Mouse (Mus musculus): ENCODE measurements around the gene Gm37240. TPM values are rescaled to one million over a fixed set of nuclear protein-coding genes. Genes with fewer than 3 reads are reported as not detected.

Gm37240 gene
- polyA plus RNA-seq, 1 experiment from 2014 or later = 13.4 TPM

DNA sequence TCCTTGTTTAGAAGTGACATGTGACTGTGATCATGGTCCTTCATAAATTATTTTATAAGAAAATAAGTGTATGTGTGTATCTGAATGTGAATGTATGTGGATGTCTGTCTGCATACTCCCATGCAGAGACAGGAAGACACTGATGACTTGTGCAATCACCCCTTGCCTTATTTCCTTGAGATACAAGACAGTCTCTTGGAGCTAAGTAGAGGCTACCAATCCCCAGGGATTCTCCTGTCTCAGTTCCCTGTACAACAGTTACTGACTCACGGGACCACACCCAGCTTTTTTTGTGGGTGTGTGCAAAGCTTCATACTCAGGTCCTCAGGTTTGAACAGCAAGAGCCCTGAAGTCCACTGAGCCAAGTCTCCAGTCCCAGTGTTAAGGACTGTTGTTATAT is 964.1 kb downstream of the Gm37240 start:
- WGBS = 63% methylated on average over 1 of the region's 1 CpGs
- no peak overlapping the region for H3K9ac ChIP-seq (ENCODE audit: low read depth, low read length)
- no peaks in the 10 kb centered on the region for H3K9me3 ChIP-seq (ENCODE audit: control insufficient read depth, low read length)
- H3K4me2 ChIP-seq (ENCODE audit: low read depth, low read length) = no peak overlapping the region
- DNase-seq (ENCODE audit: low spot score) = no peak
- H3K27ac ChIP-seq (replicated peaks; ENCODE audit: low read depth, low read length) = no peak overlapping the region
- H3K4me3 ChIP-seq (ENCODE audit: low read depth, low read length) = no peak overlapping the region
- H3K36me3 ChIP-seq (ENCODE audit: control insufficient read depth, insufficient read depth, low read length) = no peaks in the 10 kb centered on the region
- no peaks in the 10 kb centered on the region for H3K27me3 ChIP-seq (replicated peaks; ENCODE audit: control insufficient read depth, insufficient read depth, low read length)
- no peaks in the 10 kb centered on the region for H3K4me1 ChIP-seq (ENCODE audit: control insufficient read depth, insufficient read depth, low read length)
- ATAC-seq (ENCODE audit: low read depth) = no peak

DNA sequence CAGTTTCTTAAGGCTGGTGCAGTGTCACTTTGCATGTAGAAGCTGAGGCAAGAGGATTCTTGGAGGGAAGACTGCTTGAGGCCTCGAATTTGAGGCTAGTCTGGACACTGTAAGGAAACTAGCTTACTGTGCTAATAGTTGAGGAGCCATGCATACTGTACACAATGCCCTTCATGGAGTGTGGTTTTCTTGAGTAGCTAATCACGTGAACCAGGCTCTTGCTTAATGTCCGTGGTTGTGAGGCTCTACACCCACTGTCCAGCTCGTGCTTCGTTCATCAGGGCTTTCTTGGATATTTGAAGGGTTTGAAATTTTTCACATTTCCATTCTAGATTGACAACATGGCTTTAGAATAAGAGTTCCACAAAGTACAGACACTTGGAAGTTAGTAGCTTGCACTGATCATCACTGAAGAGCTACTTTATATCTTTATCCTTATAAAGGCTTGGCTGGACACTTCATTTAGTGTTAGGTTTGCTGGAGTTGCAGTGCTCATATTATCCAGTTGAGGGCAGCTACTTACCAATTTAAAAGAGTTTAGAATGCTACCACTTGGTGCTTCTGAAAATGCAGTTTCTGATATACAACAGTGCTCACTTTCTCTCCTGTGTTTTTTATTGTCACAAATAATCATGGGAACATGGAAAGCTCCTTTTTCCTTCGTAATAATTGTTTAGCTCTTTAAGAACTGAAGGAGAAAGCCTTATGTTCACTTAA is 965.5 kb downstream of the Gm37240 start:
- H3K27ac ChIP-seq (replicated peaks; ENCODE audit: low read depth, low read length) = no peak overlapping the region
- H3K9me3 ChIP-seq (ENCODE audit: control insufficient read depth, low read length) = no peaks in the 10 kb centered on the region
- no peaks in the 10 kb centered on the region for H3K27me3 ChIP-seq (replicated peaks; ENCODE audit: control insufficient read depth, insufficient read depth, low read length)
- WGBS = 75% methylated on average over 6 of the region's 6 CpGs
- ATAC-seq (ENCODE audit: low read depth) (no peak), DNase-seq (ENCODE audit: low spot score) (peak; percentile 71)
- H3K9ac ChIP-seq (ENCODE audit: low read depth, low read length) = no peak overlapping the region; the same call in 1 of the 2 replicates
- H3K4me2 ChIP-seq (ENCODE audit: low read depth, low read length) = no peak overlapping the region
- H3K4me3 ChIP-seq (ENCODE audit: low read depth, low read length) = no peak overlapping the region
- no peaks in the 10 kb centered on the region for H3K4me1 ChIP-seq (ENCODE audit: control insufficient read depth, insufficient read depth, low read length)
- H3K36me3 ChIP-seq (ENCODE audit: control insufficient read depth, insufficient read depth, low read length) = no peaks in the 10 kb centered on the region

DNA sequence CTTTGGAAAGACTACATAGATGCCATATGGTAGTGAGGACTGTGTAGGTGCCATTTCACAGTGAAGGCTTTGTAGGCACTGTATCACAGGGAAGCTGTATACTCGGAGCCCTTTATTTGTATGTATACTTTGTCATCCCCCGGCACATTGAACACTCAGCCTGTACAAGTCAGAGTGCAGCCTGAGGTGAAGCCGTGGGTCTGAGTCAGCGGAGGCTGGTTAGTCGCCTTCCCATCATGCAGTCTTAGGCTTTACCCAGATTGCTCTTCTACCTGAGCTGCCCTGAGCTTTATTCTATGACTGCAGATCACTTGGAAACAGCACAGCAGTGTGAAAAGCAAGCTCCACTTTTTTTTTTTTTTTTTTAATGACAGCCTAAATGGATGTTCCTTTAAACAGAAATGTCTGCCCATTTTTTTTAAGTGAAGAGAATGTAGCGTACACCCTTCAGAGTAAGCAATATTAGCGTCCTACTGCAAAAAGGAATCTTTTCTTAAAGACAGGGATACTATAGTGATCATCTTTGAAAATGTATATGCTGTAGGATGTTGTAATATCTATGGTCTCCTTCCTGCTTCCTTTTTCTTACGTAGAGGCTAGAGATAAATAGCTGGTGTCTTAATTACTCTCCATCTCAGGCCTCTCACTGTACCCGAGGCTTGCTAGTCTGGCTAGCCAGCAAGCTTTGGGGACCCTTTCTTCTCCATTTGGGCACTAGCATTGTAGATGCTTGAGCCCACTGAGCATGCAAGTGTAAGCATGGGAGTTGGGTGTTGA is 969.2 kb downstream of the Gm37240 start:
- DNase-seq (ENCODE audit: low spot score) = no peak
- Histone ChIP-seq H3K27ac (replicated peaks; ENCODE audit: low read depth, low read length) (no peak overlapping the region), H3K4me3 (ENCODE audit: low read depth, low read length) (no peak overlapping the region), H3K36me3 (ENCODE audit: control insufficient read depth, insufficient read depth, low read length) (no peaks in the 10 kb centered on the region), H3K27me3 (replicated peaks; ENCODE audit: control insufficient read depth, insufficient read depth, low read length) (no peaks in the 10 kb centered on the region), H3K4me1 (ENCODE audit: control insufficient read depth, insufficient read depth, low read length) (no peaks in the 10 kb centered on the region), H3K4me2 (ENCODE audit: low read depth, low read length) (no peak overlapping the region), H3K9me3 (ENCODE audit: control insufficient read depth, low read length) (no peaks in the 10 kb centered on the region), H3K9ac (ENCODE audit: low read depth, low read length) (no peak overlapping the region)
- WGBS = 81% methylated on average over 9 of the region's 9 CpGs
- no peak for ATAC-seq (ENCODE audit: low read depth)

DNA sequence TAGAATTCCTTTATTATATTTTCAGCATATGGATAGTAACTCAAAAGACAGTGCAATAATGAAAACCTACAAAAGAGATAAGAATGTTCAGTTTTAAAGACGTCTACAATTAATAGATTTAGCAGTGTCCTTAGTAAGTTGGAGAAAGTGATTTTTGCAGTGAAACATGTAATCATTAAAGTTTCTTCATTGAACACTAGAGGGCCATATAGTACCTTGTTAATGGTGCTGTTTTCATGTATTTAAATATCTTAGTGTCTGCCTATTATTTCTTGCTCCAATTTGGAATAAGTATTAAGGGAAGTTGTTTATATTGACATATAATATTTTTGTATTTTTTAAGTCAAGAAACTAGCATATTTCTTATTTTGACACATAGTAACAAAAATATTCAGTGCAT is 973.0 kb downstream of the Gm37240 start:
- H3K4me2 ChIP-seq (ENCODE audit: low read depth, low read length) = no peak overlapping the region
- DNase-seq (ENCODE audit: low spot score) (no peak), ATAC-seq (ENCODE audit: low read depth) (no peak)
- no peak overlapping the region for H3K4me3 ChIP-seq (ENCODE audit: low read depth, low read length)
- no peaks in the 10 kb centered on the region for H3K36me3 ChIP-seq (ENCODE audit: control insufficient read depth, insufficient read depth, low read length)
- H3K27me3 ChIP-seq (replicated peaks; ENCODE audit: control insufficient read depth, insufficient read depth, low read length) = no peaks in the 10 kb centered on the region
- no peaks in the 10 kb centered on the region for H3K4me1 ChIP-seq (ENCODE audit: control insufficient read depth, insufficient read depth, low read length)
- no peak overlapping the region for H3K9ac ChIP-seq (ENCODE audit: low read depth, low read length)
- 56% methylated on average over 1 of the region's 1 CpGs for WGBS
- H3K27ac ChIP-seq (replicated peaks; ENCODE audit: low read depth, low read length) = no peak overlapping the region
- H3K9me3 ChIP-seq (ENCODE audit: control insufficient read depth, low read length) = no peaks in the 10 kb centered on the region

DNA sequence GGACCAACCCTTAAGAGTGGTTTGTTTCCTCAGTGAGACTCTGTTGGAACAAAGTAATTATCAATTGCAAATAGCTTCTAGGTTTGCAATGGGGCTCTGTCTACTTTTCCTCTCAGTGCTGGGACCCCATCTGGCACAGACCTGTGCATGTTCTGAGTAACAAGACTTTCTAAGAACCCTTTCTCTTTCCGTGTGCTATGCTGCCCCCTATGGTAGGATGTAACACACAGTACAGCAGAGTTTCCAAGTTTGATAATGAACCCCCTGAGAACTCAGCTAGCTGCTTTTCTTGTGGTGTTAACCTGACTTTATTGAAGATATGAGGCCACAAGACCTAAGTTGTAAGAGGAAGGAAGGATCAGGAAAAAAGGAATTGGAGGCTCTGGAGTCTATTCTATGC is 980.8 kb downstream of the Gm37240 start:
- H3K4me1 ChIP-seq (ENCODE audit: control insufficient read depth, insufficient read depth, low read length) = no peaks in the 10 kb centered on the region
- H3K4me2 ChIP-seq (ENCODE audit: low read depth, low read length) = no peak overlapping the region
- DNase-seq (ENCODE audit: low spot score) (peak; percentile 52), ATAC-seq (ENCODE audit: low read depth) (no peak)
- H3K27me3 ChIP-seq (replicated peaks; ENCODE audit: control insufficient read depth, insufficient read depth, low read length) = no peaks in the 10 kb centered on the region
- no peaks in the 10 kb centered on the region for H3K9me3 ChIP-seq (ENCODE audit: control insufficient read depth, low read length)
- H3K4me3 ChIP-seq (ENCODE audit: low read depth, low read length) = no peak overlapping the region
- 0 out of 2 replicates have a peak, but pooled peaks cover 10% of the 10 kb centered on the region for H3K36me3 ChIP-seq (ENCODE audit: control insufficient read depth, insufficient read depth, low read length)
- 22% methylated on average over 1 of the region's 1 CpGs for WGBS
- H3K9ac ChIP-seq (ENCODE audit: low read depth, low read length) = no peak overlapping the region
- H3K27ac ChIP-seq (replicated peaks; ENCODE audit: low read depth, low read length) = no peak overlapping the region

DNA sequence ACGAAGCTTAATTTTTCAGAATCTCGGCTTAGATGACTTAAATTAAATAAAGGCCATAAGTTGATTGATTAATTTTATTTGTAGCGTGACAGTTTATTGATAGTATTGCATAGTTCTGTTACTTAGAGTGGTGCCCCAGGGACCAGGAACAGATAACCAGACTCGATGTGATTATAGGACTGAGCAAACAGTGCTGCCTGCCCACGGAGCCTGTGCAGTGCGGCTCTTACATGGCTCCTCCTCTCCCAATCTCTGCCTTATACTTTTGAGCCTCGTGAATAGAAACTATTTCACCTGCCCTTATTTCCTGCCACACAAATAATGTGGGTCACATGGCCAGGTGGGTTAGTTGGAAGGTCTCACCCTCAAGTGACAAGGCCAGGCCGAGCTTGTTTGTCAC is 989.4 kb downstream of the Gm37240 start:
- H3K27me3 ChIP-seq (replicated peaks; ENCODE audit: control insufficient read depth, insufficient read depth, low read length) = no peaks in the 10 kb centered on the region
- 83% methylated on average over 8 of the region's 8 CpGs for WGBS
- H3K9ac ChIP-seq (ENCODE audit: low read depth, low read length) = no peak overlapping the region
- H3K4me3 ChIP-seq (ENCODE audit: low read depth, low read length) = no peak overlapping the region
- DNase-seq (ENCODE audit: low spot score) = no peak
- H3K36me3 ChIP-seq (ENCODE audit: control insufficient read depth, insufficient read depth, low read length) = no peaks in the 10 kb centered on the region
- no peak overlapping the region for H3K4me2 ChIP-seq (ENCODE audit: low read depth, low read length)
- H3K4me1 ChIP-seq (ENCODE audit: control insufficient read depth, insufficient read depth, low read length) = no peaks in the 10 kb centered on the region
- no peaks in the 10 kb centered on the region for H3K9me3 ChIP-seq (ENCODE audit: control insufficient read depth, low read length)
- ATAC-seq (ENCODE audit: low read depth) = no peak
- no peak overlapping the region for H3K27ac ChIP-seq (replicated peaks; ENCODE audit: low read depth, low read length)

DNA sequence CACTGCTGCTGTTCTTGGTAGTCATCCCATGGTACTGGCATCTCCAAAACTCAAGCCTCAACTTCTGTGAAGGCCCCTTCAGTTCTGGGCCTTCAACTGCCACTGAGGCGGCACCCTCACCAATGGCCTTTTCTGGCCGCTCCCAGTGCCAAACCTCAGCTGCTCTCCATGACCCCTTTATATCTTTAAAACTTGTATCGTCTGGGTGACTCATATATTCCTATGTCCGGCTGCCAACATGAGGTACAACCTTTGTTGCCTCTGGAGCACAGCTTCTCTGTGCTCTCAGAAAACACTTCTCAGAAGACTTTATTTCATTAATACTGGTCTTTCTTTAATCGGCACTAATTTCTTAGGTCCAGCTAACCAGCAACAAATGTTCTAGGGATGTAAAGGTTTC is 996.3 kb downstream of the Gm37240 start:
- 93% methylated on average over 5 of the region's 5 CpGs for WGBS
- H3K9ac ChIP-seq (ENCODE audit: low read depth, low read length) = no peak overlapping the region
- DNase-seq (ENCODE audit: low spot score) = no peak
- no peaks in the 10 kb centered on the region for H3K36me3 ChIP-seq (ENCODE audit: control insufficient read depth, insufficient read depth, low read length)
- H3K4me3 ChIP-seq (ENCODE audit: low read depth, low read length) = no peak overlapping the region
- no peaks in the 10 kb centered on the region for H3K9me3 ChIP-seq (ENCODE audit: control insufficient read depth, low read length)
- ATAC-seq (ENCODE audit: low read depth) = no peak
- no peaks in the 10 kb centered on the region for H3K27me3 ChIP-seq (replicated peaks; ENCODE audit: control insufficient read depth, insufficient read depth, low read length)
- no peak overlapping the region for H3K4me2 ChIP-seq (ENCODE audit: low read depth, low read length)
- no peak overlapping the region for H3K27ac ChIP-seq (replicated peaks; ENCODE audit: low read depth, low read length)
- no peaks in the 10 kb centered on the region for H3K4me1 ChIP-seq (ENCODE audit: control insufficient read depth, insufficient read depth, low read length)

DNA sequence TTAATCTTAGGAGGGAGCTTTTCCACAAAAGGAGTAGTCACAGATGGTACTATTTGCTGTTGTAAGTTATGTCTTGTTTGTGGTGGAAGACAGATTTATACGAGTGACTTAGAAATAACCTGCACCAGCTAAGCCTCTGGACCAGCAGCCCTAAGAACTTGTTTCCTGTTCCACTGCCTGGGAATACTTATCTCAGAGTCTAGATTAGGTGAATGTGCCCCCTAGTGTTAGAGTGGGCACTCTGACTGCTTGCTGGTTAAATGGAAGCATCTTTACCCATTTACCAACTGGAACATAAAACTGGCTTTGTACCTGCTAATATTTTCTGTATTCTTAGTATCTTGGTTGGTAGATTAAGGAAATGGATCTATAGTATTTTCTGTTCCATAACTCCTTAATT is 997.7 kb downstream of the Gm37240 start:
- Histone ChIP-seq H3K4me3 (ENCODE audit: low read depth, low read length) (no peak overlapping the region), H3K4me2 (ENCODE audit: low read depth, low read length) (no peak overlapping the region), H3K27me3 (replicated peaks; ENCODE audit: control insufficient read depth, insufficient read depth, low read length) (no peaks in the 10 kb centered on the region), H3K9me3 (ENCODE audit: control insufficient read depth, low read length) (no peaks in the 10 kb centered on the region), H3K36me3 (ENCODE audit: control insufficient read depth, insufficient read depth, low read length) (no peaks in the 10 kb centered on the region), H3K4me1 (ENCODE audit: control insufficient read depth, insufficient read depth, low read length) (no peaks in the 10 kb centered on the region), H3K9ac (ENCODE audit: low read depth, low read length) (no peak overlapping the region), H3K27ac (replicated peaks; ENCODE audit: low read depth, low read length) (no peak overlapping the region)
- WGBS = 50% methylated on average over 1 of the region's 1 CpGs
- DNase-seq (ENCODE audit: low spot score) (peak; percentile 65), ATAC-seq (ENCODE audit: low read depth) (no peak)
